Mouse (Mus musculus) layer of hippocampus, postnatal 36 days (tissue): ENCODE data around the gene Manf. TPM values are rescaled to one million over a fixed set of nuclear protein-coding genes. Genes with fewer than 3 reads are reported as not detected.

ENCODE experiments used
- total RNA-seq, 2 experiments: library from RNA; stranded (reverse); gene quantifications; 2 replicates each; pipeline ENCODE4 v1.2.3; 2021

Manf gene
- total RNA-seq, 2 experiments from 2014 or later: 152 to 209 TPM

Other genes starting within 250 kb of the Manf start
- 10 to 100 TPM; 64.9 to 80.7 TPM for gene Grm2, start 235.9 kb downstream of the Manf start, total RNA-seq
- gene Tex264, start 206.1 kb downstream of the Manf start, total RNA-seq: 10 to 100 TPM; 90.6 to 95.8 TPM
- 10 to 100 TPM; 16.8 to 17.8 TPM for gene Rad54l2, start 102.8 kb downstream of the Manf start, total RNA-seq
- 10 to 100 TPM; 31.6 to 44.6 TPM for gene Dcaf1, start 70.1 kb downstream of the Manf start, total RNA-seq
- 10 to 100 TPM; 48.6 to 57.0 TPM for gene Rbm15b, start 4.6 kb downstream of the Manf start, total RNA-seq